Mouse (Mus musculus) CD8-positive naive resting alpha-beta T cell, adult 57 days (primary cell): Measurements from ENCODE around the gene Rab24. TPM values are rescaled to one million over a fixed set of nuclear protein-coding genes. Genes with fewer than 3 reads are reported as not detected.

Source experiments
- total RNA-seq: library from RNA; stranded (reverse); gene quantifications from one replicate; pipeline ENCODE4 v1.2.4, GENCODE M21; 2023

Rab24 gene
- 51.4 TPM for total RNA-seq

GRCm38 (mm10) chr13:55321434-55322129 lies at the start of gene Rab24:
Rab24 (minus strand) TSS chr13:55321946.

GRCm38 (mm10) chr13:55369531-55370114 lies 47.9 kb upstream of the Rab24 start, which contains the start of gene Rgs14:
Rgs14 (plus strand) TSS chr13:55369732.

GRCm38 (mm10) chr13:55362453-55363060 lies 40.8 kb upstream of the Rab24 start, which contains the start of gene Lman2:
Lman2 (minus strand) TSS chr13:55362783.

GRCm38 (mm10) chr13:55329683-55330566 lies 8.2 kb upstream of the Rab24 start, which contains the start of gene Mxd3:
Mxd3 (minus strand) TSS chr13:55329823.

GRCm38 (mm10) chr13:55319931-55320533 lies 1.7 kb downstream of the Rab24 start, which contains the start of gene Prelid1:
Prelid1 (plus strand) TSS chr13:55320500.

Other genes starting within 250 kb of the Rab24 start
- 59.7 TPM for gene Uimc1, start 221.6 kb downstream of the Rab24 start, total RNA-seq
- 33.9 TPM for gene Zfp346, start 216.6 kb downstream of the Rab24 start, total RNA-seq
- gene Gm17617, start 188.4 kb downstream of the Rab24 start, total RNA-seq, result not detected
- gene Fgfr4, start 169.3 kb downstream of the Rab24 start, total RNA-seq, result not detected
- gene Nsd1, start 112.2 kb downstream of the Rab24 start, total RNA-seq, result 173 TPM
- gene Prelid1, start 1.4 kb downstream of the Rab24 start, total RNA-seq, result 131 TPM
- gene Mxd3, start 7.9 kb upstream of the Rab24 start, total RNA-seq, result 0.40 TPM
- gene Lman2, start 40.8 kb upstream of the Rab24 start, total RNA-seq, result 105 TPM
- 73.8 TPM for gene Rgs14, start 47.8 kb upstream of the Rab24 start, total RNA-seq
- gene Slc34a1, start 76.2 kb upstream of the Rab24 start, total RNA-seq, result not detected
- gene Pfn3, start 93.3 kb upstream of the Rab24 start, total RNA-seq, result not detected
- 1.9 TPM for gene F12, start 104.8 kb upstream of the Rab24 start, total RNA-seq
- 432 TPM for gene Grk6, start 123.1 kb upstream of the Rab24 start, total RNA-seq
- gene Prr7, start 142.3 kb upstream of the Rab24 start, total RNA-seq, result 43.9 TPM
- 0.34 TPM for gene Dbn1, start 166.2 kb upstream of the Rab24 start, total RNA-seq
- 7.9 TPM for gene Pdlim7, start 191.7 kb upstream of the Rab24 start, total RNA-seq
- 17.9 TPM for gene Dok3, start 207.3 kb upstream of the Rab24 start, total RNA-seq
- 74.7 TPM for gene Ddx41, start 214.7 kb upstream of the Rab24 start, total RNA-seq
- 177 TPM for gene Fam193b, start 249.2 kb upstream of the Rab24 start, total RNA-seq